ENCODE assay signal across 9 mouse cellular contexts in the genomic region with DNA sequence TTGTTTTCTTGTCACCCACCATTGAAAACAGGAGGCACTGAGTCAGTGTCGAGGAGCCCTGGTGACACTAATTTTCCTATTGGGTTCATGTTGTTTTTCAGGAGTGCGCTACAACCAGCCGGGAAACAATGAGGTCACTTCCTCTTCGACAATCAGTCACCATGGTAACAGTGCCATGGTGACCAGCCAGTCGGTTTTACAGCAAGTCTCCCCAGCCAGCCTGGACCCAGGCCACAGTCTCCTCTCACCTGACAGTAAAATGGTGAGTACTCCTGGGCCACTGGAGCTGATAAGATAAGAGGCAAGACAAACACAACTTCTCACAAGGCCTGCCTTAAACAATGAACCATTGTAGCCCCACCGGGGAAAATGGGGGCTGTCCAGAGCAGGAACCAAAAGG. TPM values are rescaled to one million over a fixed set of nuclear protein-coding genes. Genes with fewer than 3 reads are reported as not detected.
DNase-seq lines count a peak whose midpoint lies in the region; ATAC-seq lines count a peak whose summit lies in the region.
"Had no signal": no experiment of that assay in that cellular context is flagged by ENCODE, and none has a peak within 500 bp of the region (broad histone marks: within the 10 kb centered on the region; RNA-seq: fewer than 3 reads in every experiment).

No protein-coding gene starts in this region.

- H3K4me2 ChIP-seq in intestine, embryonic 16.5 days (ENCODE audit: low read depth, low read length), result no peak overlapping the region; the same call in 1 of the 2 replicates
- no peak overlapping the region for H3K4me2 ChIP-seq in stomach, embryonic 16.5 days (ENCODE audit: low read depth, low read length)
- H3K4me2 ChIP-seq in midbrain, embryonic 16.5 days (ENCODE audit: low read length), result no peak overlapping the region
- H3K4me2 ChIP-seq: limb, embryonic 15.5 days had no signal

- H3K27me3 ChIP-seq in heart, embryonic 10.5 days (ENCODE audit: insufficient read depth, poor library complexity, severe bottlenecking), result no peaks in the 10 kb centered on the region
- no peaks in the 10 kb centered on the region for H3K27me3 ChIP-seq in intestine, embryonic 16.5 days (replicated peaks; ENCODE audit: control insufficient read depth, insufficient read depth, low read length)
- no peaks in the 10 kb centered on the region for H3K27me3 ChIP-seq in stomach, embryonic 16.5 days (ENCODE audit: control insufficient read depth, insufficient read depth, low read length)
- no peaks in the 10 kb centered on the region for H3K27me3 ChIP-seq in midbrain, embryonic 16.5 days (ENCODE audit: control insufficient read depth, insufficient read depth, low read depth, low read length)
- H3K27me3 ChIP-seq: limb, embryonic 15.5 days had no signal

- H3K36me3 ChIP-seq in heart, embryonic 10.5 days, result no peaks in the 10 kb centered on the region
- no peaks in the 10 kb centered on the region for H3K36me3 ChIP-seq in intestine, embryonic 16.5 days (ENCODE audit: control insufficient read depth, insufficient read depth, low read length)
- no peaks in the 10 kb centered on the region for H3K36me3 ChIP-seq in stomach, embryonic 16.5 days (ENCODE audit: control insufficient read depth, insufficient read depth, low read length)
- no peaks in the 10 kb centered on the region for H3K36me3 ChIP-seq in midbrain, embryonic 16.5 days (ENCODE audit: control insufficient read depth, insufficient read depth, low read length)
- H3K36me3 ChIP-seq: limb, embryonic 15.5 days had no signal

- 43% methylated on average over 6 of the region's 6 CpGs for WGBS in heart, embryonic 10.5 days
- WGBS in intestine, embryonic 16.5 days, result 29% methylated on average over 6 of the region's 6 CpGs
- 23% methylated on average over 6 of the region's 6 CpGs for WGBS in stomach, embryonic 16.5 days
- 55% methylated on average over 6 of the region's 6 CpGs for WGBS in midbrain, embryonic 16.5 days

- no peak overlapping the region for H3K9ac ChIP-seq in intestine, embryonic 16.5 days (ENCODE audit: low read depth, low read length)
- H3K9ac ChIP-seq in stomach, embryonic 16.5 days (ENCODE audit: low read length), result no peak overlapping the region
- no peak overlapping the region for H3K9ac ChIP-seq in midbrain, embryonic 16.5 days (ENCODE audit: low read depth, low read length)
- H3K9ac ChIP-seq: limb, embryonic 15.5 days had no signal

- H3K27ac ChIP-seq in heart, embryonic 10.5 days, result no peak overlapping the region
- 0 out of 2 replicates have a peak overlapping the region, but pooled peaks have one; percentile 34 for H3K27ac ChIP-seq in intestine, embryonic 16.5 days (ENCODE audit: low read length)
- H3K27ac ChIP-seq in stomach, embryonic 16.5 days (ENCODE audit: low read length), result peak overlapping the region; percentile 64
- no peak overlapping the region for H3K27ac ChIP-seq in midbrain, embryonic 16.5 days (ENCODE audit: low read length)
- H3K27ac ChIP-seq: limb, embryonic 15.5 days had no signal

- H3K4me1 ChIP-seq in heart, embryonic 10.5 days, result peaks cover 10% of the 10 kb centered on the region
- H3K4me1 ChIP-seq in intestine, embryonic 16.5 days (ENCODE audit: control insufficient read depth, insufficient read depth, low read length), result peaks cover 29% of the 10 kb centered on the region
- H3K4me1 ChIP-seq in stomach, embryonic 16.5 days (ENCODE audit: control insufficient read depth, insufficient read depth, low read length), result peaks cover 19% of the 10 kb centered on the region
- no peaks in the 10 kb centered on the region; the same call in 1 of the 2 replicates for H3K4me1 ChIP-seq in midbrain, embryonic 16.5 days (ENCODE audit: control insufficient read depth, insufficient read depth, low read length)
- H3K4me1 ChIP-seq: limb, embryonic 15.5 days had no signal

- H3K9me3 ChIP-seq in heart, embryonic 10.5 days, result no peaks in the 10 kb centered on the region
- H3K9me3 ChIP-seq in intestine, embryonic 16.5 days (ENCODE audit: control insufficient read depth, low read length), result no peaks in the 10 kb centered on the region
- H3K9me3 ChIP-seq in stomach, embryonic 16.5 days (replicated peaks; ENCODE audit: control insufficient read depth, low read length), result no peaks in the 10 kb centered on the region
- H3K9me3 ChIP-seq in midbrain, embryonic 16.5 days (replicated peaks; ENCODE audit: control insufficient read depth, low read length, poor library complexity, severe bottlenecking), result no peaks in the 10 kb centered on the region
- H3K9me3 ChIP-seq: limb, embryonic 15.5 days had no signal

- H3K4me3 ChIP-seq in heart, embryonic 10.5 days, result no peak overlapping the region
- no peak overlapping the region for H3K4me3 ChIP-seq in intestine, embryonic 16.5 days (ENCODE audit: low read length)
- H3K4me3 ChIP-seq in stomach, embryonic 16.5 days (replicated peaks; ENCODE audit: low read length), result no peak overlapping the region
- H3K4me3 ChIP-seq in midbrain, embryonic 16.5 days (ENCODE audit: low read depth, low read length), result no peak overlapping the region
- H3K4me3 ChIP-seq: limb, embryonic 15.5 days had no signal

- peak; percentile 83 for DNase-seq in heart, embryonic 10.5 days (ENCODE audit: low spot score)
- no peak for DNase-seq in heart, adult 9 months (ENCODE audit: low spot score in 2 of 2)
- DNase-seq in retina, postnatal 1 day, result peak; percentile 44
- DNase-seq in retina, embryonic 14.5 days (ENCODE audit: low spot score), result no peak
- DNase-seq in spleen, postnatal 36 days (ENCODE audit: low spot score in 2 of 2), result no peak

- ATAC-seq in intestine, embryonic 16.5 days, result peak; percentile 89
- peak; percentile 81 for ATAC-seq in stomach, embryonic 16.5 days (ENCODE audit: insufficient read depth, low FRiP score)
- no peak for ATAC-seq in midbrain, embryonic 16.5 days

RNA-seq across cellular contexts. Expression of a gene that starts 32.7 kb away (rescaled TPM):
- polyA plus RNA-seq in heart, embryonic 10.5 days (2016; fragmentation: Nextera tagmentation; extraction: Ambion mirVana), result 0.14 and 2.0 TPM in 2 replicates
- 9.0 and 9.8 TPM in 2 replicates for polyA plus RNA-seq in intestine, embryonic 16.5 days (2015; fragmentation: Nextera tagmentation; extraction: Ambion mirVana)
- 5.6 and 6.9 TPM in 2 replicates for polyA plus RNA-seq in stomach, embryonic 16.5 days (2015; fragmentation: Nextera tagmentation; extraction: Ambion mirVana)
- 0.13 TPM in 1 of 2 replicates, not detected in the other for polyA plus RNA-seq in midbrain, embryonic 16.5 days (2015; fragmentation: Nextera tagmentation; extraction: Ambion mirVana)

RNA-seq across cellular contexts. Expression of a gene that starts 59.3 kb away (rescaled TPM):
- polyA plus RNA-seq in heart, embryonic 10.5 days (2016; fragmentation: Nextera tagmentation; extraction: Ambion mirVana), result 27.4 and 36.2 TPM in 2 replicates
- polyA plus RNA-seq in intestine, embryonic 16.5 days (2015; fragmentation: Nextera tagmentation; extraction: Ambion mirVana), result 23.8 and 24.0 TPM in 2 replicates
- 24.0 and 27.4 TPM in 2 replicates for polyA plus RNA-seq in stomach, embryonic 16.5 days (2015; fragmentation: Nextera tagmentation; extraction: Ambion mirVana)
- 20.3 and 21.4 TPM in 2 replicates for polyA plus RNA-seq in midbrain, embryonic 16.5 days (2015; fragmentation: Nextera tagmentation; extraction: Ambion mirVana)

Comparison
In these comparisons a context has a peak if more than half of its experiments do, and no peak if none do; other contexts are left out.
1. DNase-seq: peak in heart, embryonic 10.5 days (single experiment) and retina, postnatal 1 day (single experiment); none in heart, adult 9 months (0 of 2), retina, embryonic 14.5 days (single experiment) and spleen, postnatal 36 days (0 of 2).
2. H3K27ac ChIP-seq: peak in intestine, embryonic 16.5 days (single experiment) and stomach, embryonic 16.5 days (single experiment); none in heart, embryonic 10.5 days (single experiment) and midbrain, embryonic 16.5 days (single experiment).